Mouse (Mus musculus): ENCODE measurements around the gene Adgra3.

GRCm38 (mm10) chr5:50037666-50038065, 21.1 kb downstream of the Adgra3 start:
- TF ChIP-seq POLR2A (IDR thresholded peaks at IDR 0.05; ENCODE audit: insufficient read length, low read depth) (no peak), MAX (IDR thresholded peaks at IDR 0.05; ENCODE audit: low read depth) (no peak), MYOD1 (IDR thresholded peaks at IDR 0.05; ENCODE audit: control insufficient read depth in 1 of 3, insufficient read length in 2 of 3, low read depth in 2 of 3) (no peak), POLR2AphosphoS2 (IDR thresholded peaks at IDR 0.05; ENCODE audit: insufficient read length, low read depth) (no peak)
